Mouse (Mus musculus): ENCODE results near the gene Zfp472. TPM values are rescaled to one million over a fixed set of nuclear protein-coding genes. Genes with fewer than 3 reads are reported as not detected.
"Not testable (repeated sequence)": the region's sequence is repeated elsewhere in the genome, so short reads cannot be mapped to it uniquely, and the experiment has no call there.

Zfp472 gene
- polyA plus RNA-seq, 1 experiment, result 0.04 TPM

GRCm38 (mm10) chr17:32991965-32992698 lies 26.5 kb downstream of the Zfp472 start:
- no peak for TF ChIP-seq FLI1 (IDR thresholded peaks at IDR 0.05; ENCODE audit: low read length)
- no peak for TF ChIP-seq GATA1 (IDR thresholded peaks at IDR 0.05; ENCODE audit: borderline replicate concordance, low read length)
- Histone ChIP-seq H3K9me3 (no peaks in the 10 kb centered on the region), H3K27me3 (replicated peaks) (no peaks in the 10 kb centered on the region), H3K36me3 (replicated peaks; ENCODE audit: low read length) (peaks cover 9% of the 10 kb centered on the region), H3K4me1 (peaks cover 13% of the 10 kb centered on the region), H3K4me3 (replicated peaks) (peak overlapping the region; percentile 99)

- H3K36me3 ChIP-seq (replicated peaks; ENCODE audit: low read length), result peaks cover 9% of the 10 kb centered on the region
- peak within 1 kb of the TSS; percentile 99 for H3K4me3 ChIP-seq (replicated peaks)
- H3K4me1 ChIP-seq, result peaks cover 13% of the 10 kb centered on the region
- H3K9me3 ChIP-seq, result no peaks in the 10 kb centered on the region
- H3K27me3 ChIP-seq (replicated peaks), result no peaks in the 10 kb centered on the region
- TF ChIP-seq FLI1 (IDR thresholded peaks at IDR 0.05; ENCODE audit: low read length), result no peak
- TF ChIP-seq GATA1 (IDR thresholded peaks at IDR 0.05; ENCODE audit: borderline replicate concordance, low read length), result no peak
Measured at GRCm38 (mm10) chr17:32992699-32993474, 27.3 kb downstream of the Zfp472 start, which contains the start of gene Zfp952. TSS of gene Zfp952 (plus strand) at chr17:32993129.

GRCm38 (mm10) chr17:32998492-32998891 lies 32.9 kb downstream of the Zfp472 start:
- Histone ChIP-seq H3K4me1 (peaks cover 10% of the 10 kb centered on the region), H3K4me3 (replicated peaks) (no peak overlapping the region), H3K36me3 (replicated peaks; ENCODE audit: low read length) (peaks cover 57% of the 10 kb centered on the region), H3K9me3 (peaks cover 30% of the 10 kb centered on the region), H3K27me3 (replicated peaks) (no peaks in the 10 kb centered on the region)
- TF ChIP-seq FLI1 (IDR thresholded peaks at IDR 0.05; ENCODE audit: low read length) (no peak), GATA1 (IDR thresholded peaks at IDR 0.05; ENCODE audit: borderline replicate concordance, low read length) (no peak)

GRCm38 (mm10) chr17:33008337-33008736 lies 42.7 kb downstream of the Zfp472 start:
- TF ChIP-seq GATA1 (IDR thresholded peaks at IDR 0.05; ENCODE audit: borderline replicate concordance, low read length) (no peak), FLI1 (IDR thresholded peaks at IDR 0.05; ENCODE audit: low read length) (no peak)
- H3K36me3 ChIP-seq (replicated peaks; ENCODE audit: low read length), result peaks cover 24% of the 10 kb centered on the region
- H3K4me1 ChIP-seq, result no peaks in the 10 kb centered on the region
- no peak overlapping the region for H3K4me3 ChIP-seq (replicated peaks)
- peaks cover 12% of the 10 kb centered on the region for H3K9me3 ChIP-seq
- H3K27me3 ChIP-seq (replicated peaks), result no peaks in the 10 kb centered on the region

GRCm38 (mm10) chr17:33020434-33020833 lies 54.8 kb downstream of the Zfp472 start:
- not testable (repeated sequence) for H3K4me3 ChIP-seq (replicated peaks); H3K4me1 ChIP-seq; H3K27me3 ChIP-seq (replicated peaks)
- H3K9me3 ChIP-seq, result peaks cover 64% of the 10 kb centered on the region
- H3K36me3 ChIP-seq (replicated peaks; ENCODE audit: low read length), result peaks cover 69% of the 10 kb centered on the region

Other genes with a start within 250 kb of the Zfp472 start
- 0.16 TPM in 1 of 2 replicates, not detected in the other for gene Zfp871, start 177.5 kb upstream of the Zfp472 start, polyA plus RNA-seq (2012; ENCODE audit: insufficient read depth, low replicate concordance)
- gene Zfp811, start 155.9 kb upstream of the Zfp472 start, polyA plus RNA-seq (2012; ENCODE audit: insufficient read depth, low replicate concordance), result not detected in 2 replicates
- 0.11 TPM in 1 of 2 replicates, not detected in the other for gene Zfp799, start 135.6 kb upstream of the Zfp472 start, polyA plus RNA-seq (2012; ENCODE audit: insufficient read depth, low replicate concordance)
- not detected in 2 replicates for gene Zfp870, start 74.2 kb upstream of the Zfp472 start, polyA plus RNA-seq (2012; ENCODE audit: insufficient read depth, low replicate concordance)
- not detected in 2 replicates for gene Cyp4f14, start 48.5 kb upstream of the Zfp472 start, polyA plus RNA-seq (2012; ENCODE audit: insufficient read depth, low replicate concordance)
- 18.1 and 31.7 TPM in 2 replicates for gene Cyp4f13, start 18.4 kb upstream of the Zfp472 start, polyA plus RNA-seq (2012; ENCODE audit: insufficient read depth, low replicate concordance)
- 0.26 TPM in 1 of 2 replicates, not detected in the other for gene Zfp952, start 27.3 kb downstream of the Zfp472 start, polyA plus RNA-seq (2012; ENCODE audit: insufficient read depth, low replicate concordance)
- 1.4 TPM in 1 of 2 replicates, not detected in the other for gene Zfp763, start 67.6 kb downstream of the Zfp472 start, polyA plus RNA-seq (2012; ENCODE audit: insufficient read depth, low replicate concordance)
- gene 4921501E09Rik, start 102.2 kb downstream of the Zfp472 start, polyA plus RNA-seq (2012; ENCODE audit: insufficient read depth, low replicate concordance), result not detected in 2 replicates
- gene Zfp563, start 123.5 kb downstream of the Zfp472 start, polyA plus RNA-seq (2012; ENCODE audit: insufficient read depth, low replicate concordance), result not detected in 2 replicates
- not detected in 2 replicates for gene Morc2b, start 173.9 kb downstream of the Zfp472 start, polyA plus RNA-seq (2012; ENCODE audit: insufficient read depth, low replicate concordance)
- gene Olfr55, start 202.6 kb downstream of the Zfp472 start, polyA plus RNA-seq (2012; ENCODE audit: insufficient read depth, low replicate concordance), result 0.87 TPM in 1 of 2 replicates, not detected in the other
- gene Olfr239, start 225.5 kb downstream of the Zfp472 start, polyA plus RNA-seq (2012; ENCODE audit: insufficient read depth, low replicate concordance), result not detected in 2 replicates